Mouse (Mus musculus) thymus, postnatal 0 days (tissue): Measurements from ENCODE around the gene Col4a1. TPM values are rescaled to one million over a fixed set of nuclear protein-coding genes. Genes with fewer than 3 reads are reported as not detected.

ENCODE experiments used
- DNase-seq: peaks from one replicate; pipeline ENCODE4 v3.0.0-alpha.2; 2015; ENCODE audit warnings: low spot score
- polyA plus RNA-seq: library from polyadenylated mRNA; unstranded; fragments of >200 nt; fragmentation: Nextera tagmentation; extraction: Ambion mirVana; gene quantifications from 2 replicates; pipeline ENCODE4 v1.2.1, GENCODE M21; 2015

The Col4a1 gene
- polyA plus RNA-seq, 1 experiment from 2014 or later, result 57.0 TPM

DNA sequence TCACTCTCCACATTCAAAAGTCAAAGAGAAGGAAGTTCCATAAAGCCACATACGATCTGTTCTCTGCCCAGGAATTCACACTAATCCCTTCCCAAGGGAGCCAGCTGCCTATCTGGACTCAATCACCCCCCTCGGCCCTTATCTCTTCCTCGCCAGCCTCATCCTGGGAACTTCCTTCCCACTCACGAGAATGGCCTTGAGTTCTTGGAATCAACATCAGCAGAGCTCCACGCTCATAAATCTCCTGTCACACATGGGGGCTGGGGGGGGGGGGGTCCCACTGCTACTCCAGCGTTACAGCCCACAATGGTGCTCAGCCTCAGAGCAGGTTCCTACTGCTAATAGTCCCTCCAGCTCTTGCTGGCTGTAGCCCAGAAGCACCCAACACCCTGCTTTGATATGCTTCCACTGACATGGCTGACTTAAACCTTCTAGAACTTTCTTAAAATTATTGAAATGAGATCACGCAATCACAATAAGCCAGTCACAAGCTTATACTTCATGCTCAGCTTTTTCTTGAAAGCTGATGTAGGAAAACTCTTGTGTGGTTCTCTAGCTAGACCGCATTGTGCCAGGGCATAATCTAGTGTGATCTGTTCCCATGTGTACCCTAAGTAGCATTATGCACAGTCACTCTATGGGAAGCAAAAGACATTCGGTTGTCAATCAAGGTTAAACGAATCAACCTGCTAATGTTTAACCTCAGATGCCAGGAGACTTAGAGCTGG is 78.3 kb downstream of the Col4a1 start:
- no peak for DNase-seq

- no peak for DNase-seq
Observed at GRCm38 (mm10) chr8:11233009-11233408, 79.6 kb downstream of the Col4a1 start.

DNA sequence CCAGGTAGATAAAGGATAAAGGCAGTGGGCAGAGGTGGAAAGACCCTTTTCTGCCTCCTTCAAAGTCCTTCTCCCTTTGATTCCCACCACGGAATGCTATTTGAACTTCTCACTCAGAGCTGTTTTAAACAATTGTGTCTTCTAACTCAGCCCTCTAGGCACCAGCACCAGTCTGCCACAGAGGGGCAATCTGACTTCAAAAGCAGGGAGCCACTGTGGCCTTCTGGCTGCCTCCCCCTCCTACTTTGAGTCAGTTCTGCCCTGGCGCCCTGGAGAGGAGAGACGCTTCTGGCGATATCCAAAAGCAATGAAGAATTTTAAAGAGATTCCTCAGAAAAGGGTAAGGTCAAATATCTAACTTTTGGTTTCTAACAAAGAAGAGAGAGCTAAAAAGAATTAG is 82.3 kb downstream of the Col4a1 start:
- no peak for DNase-seq

DNA sequence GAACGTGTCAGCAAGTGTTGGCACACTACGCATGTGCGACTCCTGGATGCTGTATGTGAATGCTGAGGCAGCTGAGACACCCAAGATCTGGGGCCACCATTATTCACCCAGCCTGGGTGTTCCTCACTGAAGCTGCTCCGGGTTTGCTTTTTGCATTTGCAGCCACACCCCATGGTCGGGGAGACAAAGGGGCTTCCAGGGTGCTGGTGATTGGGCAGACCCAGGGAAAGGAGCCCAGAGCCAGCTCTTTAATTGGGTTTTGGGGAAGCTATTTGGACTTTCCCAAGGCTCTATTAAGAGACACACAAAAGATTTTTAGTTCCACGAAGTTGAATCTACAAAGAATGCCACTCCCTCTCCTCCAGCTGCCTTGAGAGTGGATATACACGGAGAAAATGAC is 85.2 kb downstream of the Col4a1 start:
- DNase-seq, result no peak

GRCm38 (mm10) chr8:11225577-11226434 is 86.8 kb downstream of the Col4a1 start:
- DNase-seq, result no peak

DNA sequence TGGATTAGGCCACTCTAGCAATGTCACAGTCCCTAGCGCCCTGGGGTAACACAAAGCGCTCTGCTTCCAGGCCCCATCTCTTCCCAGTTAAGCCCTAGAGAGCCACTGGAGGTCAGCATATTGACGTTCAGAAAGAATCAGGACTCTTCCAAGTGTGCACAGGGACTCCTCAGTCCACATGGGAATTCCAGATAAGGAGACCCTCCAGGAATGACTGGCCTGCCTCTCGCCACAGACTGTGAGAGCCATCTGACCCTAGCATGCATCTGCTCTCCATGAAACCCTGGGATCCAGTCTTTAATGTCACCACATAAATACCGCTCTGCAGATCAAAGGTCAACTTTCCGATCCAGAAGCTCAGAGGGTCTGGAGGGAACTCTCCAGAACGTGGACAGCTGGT is 88.4 kb downstream of the Col4a1 start:
- DNase-seq, result no peak

DNA sequence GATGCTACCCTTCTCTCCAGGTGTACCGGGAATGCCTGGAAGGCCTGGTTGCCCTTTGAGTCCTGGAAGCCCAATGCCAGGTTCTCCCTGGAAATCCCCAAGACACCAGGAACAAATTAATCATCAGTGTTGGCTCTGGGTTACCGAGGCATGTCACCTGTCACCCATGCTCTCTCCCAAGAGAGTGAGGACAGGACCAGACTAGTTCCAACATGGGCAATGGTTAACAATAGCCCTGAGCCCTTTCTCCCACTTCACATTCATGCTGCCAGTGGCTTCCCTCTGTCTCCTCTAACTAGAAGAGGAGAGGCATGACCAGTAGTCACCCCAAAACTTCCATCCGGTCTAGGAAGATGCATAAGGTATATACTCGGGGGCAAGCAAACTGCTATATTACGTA is 91.3 kb downstream of the Col4a1 start:
- no peak for DNase-seq

- no peak for DNase-seq
Observed at GRCm38 (mm10) chr8:11219282-11219681, 93.3 kb downstream of the Col4a1 start.

GRCm38 (mm10) chr8:11215231-11215630 is 97.4 kb downstream of the Col4a1 start:
- DNase-seq, result peak; percentile 65

DNA sequence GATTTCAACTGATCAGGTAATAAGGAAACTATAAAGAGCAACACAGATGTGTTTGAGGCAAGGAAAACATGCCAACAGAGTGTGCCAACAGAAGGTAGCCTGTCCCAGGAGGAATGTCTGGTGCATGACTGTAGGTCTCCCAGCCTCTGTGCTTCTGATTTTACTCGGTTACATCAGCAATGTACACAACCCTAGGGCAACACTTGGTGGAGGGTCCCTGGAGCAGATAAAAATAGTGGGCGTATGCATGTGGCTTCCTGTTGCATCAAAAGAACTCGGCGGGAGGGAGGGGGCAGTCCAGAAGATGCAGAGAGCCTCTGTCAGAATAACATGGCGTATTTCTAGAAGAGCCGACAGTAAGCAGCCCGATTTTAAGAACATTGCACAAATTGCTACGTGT is 106.1 kb downstream of the Col4a1 start:
- DNase-seq, result no peak

DNA sequence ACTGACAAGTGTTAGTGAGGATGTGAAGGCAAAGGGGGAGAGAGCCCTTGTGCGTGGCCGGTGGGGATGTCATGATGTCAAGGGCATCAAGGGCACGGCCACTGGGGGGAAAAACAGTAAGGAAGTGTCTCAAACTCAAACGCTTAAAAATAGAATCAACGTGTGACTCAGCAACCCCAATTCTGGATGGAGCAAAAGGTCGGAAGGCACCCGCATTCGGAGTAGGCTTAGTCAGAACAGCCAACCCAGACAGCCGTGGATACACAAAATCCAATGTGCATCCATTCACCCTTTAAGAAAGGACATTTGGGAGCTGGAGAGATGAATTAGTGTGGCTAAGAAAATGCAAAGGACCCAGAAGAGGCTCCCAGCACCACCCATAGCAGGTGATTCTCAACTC is 107.1 kb downstream of the Col4a1 start:
- DNase-seq, result no peak

- no peak for DNase-seq
Observed at GRCm38 (mm10) chr8:11203260-11204110, 109.1 kb downstream of the Col4a1 start.

- no peak for DNase-seq
Observed at GRCm38 (mm10) chr8:11198650-11199049, 114.0 kb downstream of the Col4a1 start.

GRCm38 (mm10) chr8:11197988-11198387 is 114.6 kb downstream of the Col4a1 start:
- DNase-seq, result no peak

DNA sequence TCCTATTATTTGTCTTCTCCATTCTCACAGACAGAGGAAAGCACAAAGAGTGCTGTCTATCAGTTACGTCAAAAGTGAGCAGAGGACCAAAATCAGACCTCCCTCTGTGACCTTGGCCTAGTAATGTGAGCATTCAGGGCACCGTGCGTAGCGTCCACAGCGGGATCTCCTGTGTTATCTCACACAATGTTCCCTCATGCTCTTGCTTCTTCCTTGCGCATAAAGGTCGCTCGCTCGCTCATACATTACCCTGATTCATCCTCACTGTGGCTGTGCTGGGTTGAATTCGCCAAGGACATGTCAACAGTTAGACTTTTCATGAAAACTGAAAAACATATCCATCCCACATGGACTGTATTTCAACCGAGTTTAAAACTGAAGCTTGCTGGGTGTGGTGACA is 115.4 kb downstream of the Col4a1 start:
- DNase-seq, result no peak

DNA sequence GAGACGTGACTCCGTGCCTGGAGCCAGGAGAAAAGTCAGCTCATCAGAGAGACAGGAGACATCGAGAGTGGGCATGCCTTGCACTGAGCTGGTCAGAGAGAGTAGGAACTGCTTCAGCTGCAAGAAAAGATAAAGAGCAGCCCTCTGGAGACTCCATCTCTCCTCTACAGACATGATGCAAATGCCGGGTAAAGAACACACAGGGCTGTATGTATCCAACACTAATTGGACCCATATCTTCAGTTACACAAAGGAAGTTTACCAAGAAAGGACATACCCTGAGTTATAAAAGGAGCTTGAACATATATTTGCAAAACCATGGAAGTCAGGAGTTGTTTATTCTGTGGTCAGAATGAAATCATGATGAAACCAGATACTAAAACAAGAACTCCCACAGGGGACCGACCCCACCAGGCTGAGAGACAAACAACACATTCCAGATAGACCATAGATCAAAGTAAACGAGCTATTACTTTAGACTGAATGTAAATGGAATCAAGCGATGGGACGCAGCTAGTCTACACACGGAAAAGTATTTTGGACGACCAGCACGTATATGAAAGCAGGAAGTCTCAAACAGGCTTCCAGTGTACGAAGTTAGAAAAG is 119.8 kb downstream of the Col4a1 start:
- no peak for DNase-seq

DNA sequence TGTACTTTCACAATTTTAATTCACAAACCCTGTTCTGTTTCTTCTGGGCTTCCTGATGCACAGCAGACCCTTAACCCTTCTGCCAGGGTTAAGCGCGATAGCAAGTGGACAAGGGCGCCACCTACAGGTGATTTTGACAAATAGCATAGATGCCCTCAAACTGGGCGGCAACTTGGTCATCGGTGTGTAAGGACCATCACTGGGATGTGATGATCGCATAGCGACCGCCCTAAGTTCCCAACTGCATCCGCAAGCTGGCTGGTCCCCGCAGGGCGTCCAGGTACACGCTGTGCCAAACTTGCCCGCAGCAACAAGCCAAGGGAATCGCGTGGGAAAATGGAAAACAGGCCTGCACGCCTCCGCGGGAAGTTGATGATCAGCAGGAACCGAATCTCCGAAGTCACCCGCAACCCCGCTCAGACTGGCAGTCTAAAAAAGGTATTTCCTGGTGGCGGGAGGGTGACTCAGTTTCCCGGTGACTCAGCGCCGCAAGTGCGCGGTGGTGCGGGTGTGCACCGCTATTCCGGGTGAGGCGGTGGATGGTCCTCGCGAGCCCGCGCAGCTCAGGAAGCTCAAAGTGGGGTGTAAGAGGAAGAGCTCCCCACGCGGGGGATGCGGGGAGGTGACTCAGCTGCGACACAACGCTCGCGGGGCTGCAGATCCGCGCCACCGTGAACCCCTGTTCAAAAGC is 124.9 kb downstream of the Col4a1 start:
- DNase-seq, result peak; percentile 59

DNA sequence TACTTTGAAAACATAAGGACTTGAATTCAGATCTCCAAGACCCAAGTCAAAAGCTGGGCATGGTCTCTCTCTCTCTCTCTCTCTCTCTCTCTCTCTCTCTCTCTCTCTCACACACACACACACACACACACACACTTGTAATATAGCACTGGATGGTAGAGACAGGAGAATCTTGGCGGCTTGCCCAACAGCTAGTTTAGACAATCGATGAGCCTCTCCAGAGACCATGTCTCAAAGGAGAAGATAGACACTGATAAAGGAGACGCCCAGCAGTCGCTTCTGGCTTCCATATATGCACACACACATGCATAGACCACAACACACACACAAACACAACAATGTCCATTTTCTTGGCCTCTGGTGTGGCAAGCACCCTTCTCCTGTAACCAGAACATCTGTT is 126.2 kb downstream of the Col4a1 start:
- DNase-seq, result no peak

- DNase-seq, result no peak
Observed at GRCm38 (mm10) chr8:11185672-11186071, 127.0 kb downstream of the Col4a1 start.

GRCm38 (mm10) chr8:11183611-11184031 is 129.0 kb downstream of the Col4a1 start:
- DNase-seq, result no peak

GRCm38 (mm10) chr8:11182606-11183005 is 130.0 kb downstream of the Col4a1 start:
- no peak for DNase-seq
